Mouse (Mus musculus): ENCODE measurements around the gene Sos2.

DNA sequence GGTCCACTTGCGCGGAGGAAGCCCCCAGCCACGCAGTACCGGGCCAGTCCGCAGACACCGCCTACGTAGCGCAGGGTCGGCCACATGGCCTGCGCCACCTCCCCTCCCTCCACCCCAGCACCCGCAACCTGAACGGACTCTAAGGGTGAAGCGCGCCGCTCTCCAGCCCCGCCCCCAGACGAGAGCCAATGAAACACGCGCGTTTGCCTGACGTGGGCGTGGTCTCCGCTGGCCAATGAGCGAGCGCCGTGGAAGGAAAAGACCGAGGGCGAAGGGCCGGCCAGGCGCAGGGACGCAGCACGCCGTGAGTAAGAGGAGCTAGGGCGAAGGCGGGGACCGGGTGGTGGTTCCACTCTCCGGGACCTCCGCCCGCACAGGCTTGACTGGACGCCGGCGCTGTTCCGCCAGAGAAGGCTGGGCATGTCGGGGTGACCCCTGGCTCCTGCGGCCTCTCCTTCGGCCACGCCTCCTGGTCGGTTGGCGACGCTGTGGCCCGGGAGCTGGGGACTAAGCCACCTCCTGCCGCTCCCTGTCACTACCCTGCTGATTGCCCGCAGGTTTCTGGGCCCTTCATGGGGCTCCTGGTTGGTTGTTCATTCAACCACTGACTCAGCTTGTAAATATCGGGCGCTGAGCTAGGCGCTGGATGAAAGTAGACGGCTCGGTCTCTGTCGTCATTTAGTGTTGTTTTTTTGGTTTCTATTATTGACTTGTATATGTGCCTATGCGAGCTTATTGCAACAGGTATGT is 43.2 kb upstream of the Sos2 start, which contains the start of the genes L2hgdh and Atp5s:
- TF ChIP-seq CTCF (IDR thresholded peaks at IDR 0.05; ENCODE audit: insufficient read depth, low read length) (no peak), POLR2A (IDR thresholded peaks at IDR 0.05; ENCODE audit: borderline replicate concordance, extremely low read depth, low read depth, low read length) (peak; percentile 91; the same call in 1 of the 2 replicates)
